Mouse (Mus musculus): ENCODE data around the gene Sh3glb2. TPM values are rescaled to one million over a fixed set of nuclear protein-coding genes. Genes with fewer than 3 reads are reported as not detected.

The Sh3glb2 gene
- total RNA-seq, 2 experiments from 2014 or later: 41.1 to 47.4 TPM

Other genes with a start within 250 kb of the Sh3glb2 start
- 18.3 and 22.7 TPM in 2 replicates for gene Zer1, start 234.8 kb downstream of the Sh3glb2 start, total RNA-seq (2014; fragmentation: Nextera tagmentation)
- 8.5 and 10.6 TPM in 2 replicates for gene Zer1, start 234.8 kb downstream of the Sh3glb2 start, total RNA-seq (2017)
- gene Tbc1d13, start 225.6 kb downstream of the Sh3glb2 start, total RNA-seq (2014; fragmentation: Nextera tagmentation): 65.9 and 83.5 TPM in 2 replicates
- 42.2 and 49.2 TPM in 2 replicates for gene Tbc1d13, start 225.6 kb downstream of the Sh3glb2 start, total RNA-seq (2017)
- 5.0 and 7.9 TPM in 2 replicates for gene Endog, start 187.8 kb downstream of the Sh3glb2 start, total RNA-seq (2014; fragmentation: Nextera tagmentation)
- gene Endog, start 187.8 kb downstream of the Sh3glb2 start, total RNA-seq (2017): 3.2 and 8.3 TPM in 2 replicates
- gene Spout1, start 180.9 kb downstream of the Sh3glb2 start, total RNA-seq (2014; fragmentation: Nextera tagmentation): 40.2 and 58.2 TPM in 2 replicates
- 44.3 and 49.7 TPM in 2 replicates for gene Spout1, start 180.9 kb downstream of the Sh3glb2 start, total RNA-seq (2017)
- 2.6 and 12.8 TPM in 2 replicates for gene Kyat1, start 153.5 kb downstream of the Sh3glb2 start, total RNA-seq (2014; fragmentation: Nextera tagmentation)
- gene Kyat1, start 153.5 kb downstream of the Sh3glb2 start, total RNA-seq (2017): 4.7 and 8.5 TPM in 2 replicates
- gene Lrrc8a, start 121.6 kb downstream of the Sh3glb2 start, total RNA-seq (2014; fragmentation: Nextera tagmentation): 5.8 and 6.6 TPM in 2 replicates
- gene Lrrc8a, start 121.6 kb downstream of the Sh3glb2 start, total RNA-seq (2017): 5.3 and 8.7 TPM in 2 replicates
- not detected in 2 replicates for gene Gm28035, start 118.8 kb downstream of the Sh3glb2 start, total RNA-seq (2014; fragmentation: Nextera tagmentation)
- gene Gm28035, start 118.8 kb downstream of the Sh3glb2 start, total RNA-seq (2017): not detected in 2 replicates
- gene Phyhd1, start 93.1 kb downstream of the Sh3glb2 start, total RNA-seq (2014; fragmentation: Nextera tagmentation): 0.99 and 1.2 TPM in 2 replicates
- gene Phyhd1, start 93.1 kb downstream of the Sh3glb2 start, total RNA-seq (2017): 0.22 and 1.5 TPM in 2 replicates
- gene Gm28038, start 78.3 kb downstream of the Sh3glb2 start, total RNA-seq (2014; fragmentation: Nextera tagmentation): 3.1 and 19.1 TPM in 2 replicates
- gene Gm28038, start 78.3 kb downstream of the Sh3glb2 start, total RNA-seq (2017): not detected in 2 replicates
- 6.1 and 7.5 TPM in 2 replicates for gene Dolk, start 73.0 kb downstream of the Sh3glb2 start, total RNA-seq (2014; fragmentation: Nextera tagmentation)
- 12.1 and 15.1 TPM in 2 replicates for gene Dolk, start 73.0 kb downstream of the Sh3glb2 start, total RNA-seq (2017)
- gene Nup188, start 72.9 kb downstream of the Sh3glb2 start, total RNA-seq (2014; fragmentation: Nextera tagmentation): 37.5 and 51.5 TPM in 2 replicates
- gene Nup188, start 72.9 kb downstream of the Sh3glb2 start, total RNA-seq (2017): 21.0 and 27.0 TPM in 2 replicates
- 6.8 and 13.5 TPM in 2 replicates for gene Miga2, start 4.9 kb upstream of the Sh3glb2 start, total RNA-seq (2014; fragmentation: Nextera tagmentation)
- gene Miga2, start 4.9 kb upstream of the Sh3glb2 start, total RNA-seq (2017): 7.0 and 7.3 TPM in 2 replicates
- gene Dolpp1, start 32.9 kb upstream of the Sh3glb2 start, total RNA-seq (2014; fragmentation: Nextera tagmentation): 13.4 and 17.5 TPM in 2 replicates
- gene Dolpp1, start 32.9 kb upstream of the Sh3glb2 start, total RNA-seq (2017): 19.1 and 29.6 TPM in 2 replicates
- gene Crat, start 56.5 kb upstream of the Sh3glb2 start, total RNA-seq (2014; fragmentation: Nextera tagmentation): 18.1 and 35.3 TPM in 2 replicates
- 7.1 and 14.7 TPM in 2 replicates for gene Crat, start 56.5 kb upstream of the Sh3glb2 start, total RNA-seq (2017)
- gene Ptpa, start 56.7 kb upstream of the Sh3glb2 start, total RNA-seq (2014; fragmentation: Nextera tagmentation): 127 and 167 TPM in 2 replicates
- 58.5 and 61.0 TPM in 2 replicates for gene Ptpa, start 56.7 kb upstream of the Sh3glb2 start, total RNA-seq (2017)
- not detected in 2 replicates for gene Ier5l, start 114.9 kb upstream of the Sh3glb2 start, total RNA-seq (2014; fragmentation: Nextera tagmentation)
- gene Ier5l, start 114.9 kb upstream of the Sh3glb2 start, total RNA-seq (2017): 0.56 and 3.2 TPM in 2 replicates
- gene Cstad, start 235.7 kb upstream of the Sh3glb2 start, total RNA-seq (2014; fragmentation: Nextera tagmentation): not detected in 2 replicates
- not detected in 2 replicates for gene Cstad, start 235.7 kb upstream of the Sh3glb2 start, total RNA-seq (2017)